Comparison of ENCODE assay signal across 8 mouse cellular contexts in genomic region chrX:73227914-73228605, GRCm38 (mm10). TPM values are rescaled to one million over a fixed set of nuclear protein-coding genes. Genes with fewer than 3 reads are reported as not detected.
DNase-seq lines count a peak whose midpoint lies in the region; ATAC-seq and TF ChIP-seq lines count a peak whose summit lies in the region.

TSS of gene F8a (plus strand) at chrX:73228291.

- peak within 1 kb of the TSS; percentile 75 for H3K4me2 ChIP-seq in heart, embryonic 12.5 days
- H3K4me2 ChIP-seq in kidney, postnatal 0 days (ENCODE audit: low read length), result peak within 1 kb of the TSS; percentile 70
- H3K4me2 ChIP-seq in liver, embryonic 11.5 days, result peak within 1 kb of the TSS; percentile 90
- H3K4me2 ChIP-seq in myocyte (ENCODE audit: low read depth), result peak within 1 kb of the TSS; percentile 55

- peak within 1 kb of the TSS; percentile 26 for H3ac ChIP-seq in myocyte (ENCODE audit: control insufficient read depth, insufficient read length)

- H3K27me3 ChIP-seq in erythroblast, embryonic 14.5 days (ENCODE audit: control insufficient read depth), result peaks cover 14% of the 10 kb centered on the region
- H3K27me3 ChIP-seq in heart, embryonic 12.5 days (replicated peaks), result peaks cover 15% of the 10 kb centered on the region; the same call in 1 of the 2 replicates
- H3K27me3 ChIP-seq in kidney, postnatal 0 days (ENCODE audit: insufficient read depth, low read length), result no peaks in the 10 kb centered on the region
- peaks cover 9% of the 10 kb centered on the region for H3K27me3 ChIP-seq in liver, embryonic 11.5 days (replicated peaks; ENCODE audit: control insufficient read depth, insufficient read depth, low read length)
- H3K27me3 ChIP-seq in myocyte (ENCODE audit: control insufficient read depth, insufficient read depth, insufficient read length), result no peaks in the 10 kb centered on the region

- H3K9me3 ChIP-seq in erythroblast, embryonic 14.5 days (ENCODE audit: control insufficient read depth, low read length), result peaks cover 8% of the 10 kb centered on the region
- no peaks in the 10 kb centered on the region for H3K9me3 ChIP-seq in heart, embryonic 12.5 days (replicated peaks)
- no peaks in the 10 kb centered on the region for H3K9me3 ChIP-seq in kidney, postnatal 0 days (replicated peaks; ENCODE audit: low read length)
- no peaks in the 10 kb centered on the region for H3K9me3 ChIP-seq in liver, embryonic 11.5 days (ENCODE audit: control insufficient read depth, low read length)

- peak within 1 kb of the TSS; percentile 90 for H3K27ac ChIP-seq in heart, embryonic 12.5 days (ENCODE audit: poor library complexity, severe bottlenecking)
- peak within 1 kb of the TSS; percentile 92 for H3K27ac ChIP-seq in kidney, postnatal 0 days
- peak within 1 kb of the TSS; percentile 48 for H3K27ac ChIP-seq in liver, embryonic 11.5 days (ENCODE audit: low read depth, low read length)

- 9% methylated on average over 35 of the region's 39 CpGs for WGBS in heart, embryonic 12.5 days
- 29% methylated on average over 39 of the region's 39 CpGs for WGBS in kidney, postnatal 0 days
- WGBS in liver, embryonic 11.5 days, result 16% methylated on average over 39 of the region's 39 CpGs

- H3K4me1 ChIP-seq in erythroblast, embryonic 14.5 days (ENCODE audit: control insufficient read depth), result peaks cover 12% of the 10 kb centered on the region
- no peaks in the 10 kb centered on the region for H3K4me1 ChIP-seq in heart, embryonic 12.5 days (replicated peaks)
- H3K4me1 ChIP-seq in kidney, postnatal 0 days (replicated peaks; ENCODE audit: insufficient read depth, low read length), result no peaks in the 10 kb centered on the region
- peaks cover 3% of the 10 kb centered on the region; the same call in 1 of the 2 replicates for H3K4me1 ChIP-seq in liver, embryonic 11.5 days (replicated peaks; ENCODE audit: control insufficient read depth, insufficient read depth, low read length)

- H3K9ac ChIP-seq in heart, embryonic 12.5 days, result peak within 1 kb of the TSS; percentile 79
- H3K9ac ChIP-seq in kidney, postnatal 0 days (ENCODE audit: low read depth, low read length), result peak within 1 kb of the TSS; percentile 71
- peak within 1 kb of the TSS; percentile 72 for H3K9ac ChIP-seq in liver, embryonic 11.5 days (ENCODE audit: low read depth, low read length)

- no peaks in the 10 kb centered on the region for H3K36me3 ChIP-seq in erythroblast, embryonic 14.5 days (ENCODE audit: control insufficient read depth)
- no peaks in the 10 kb centered on the region for H3K36me3 ChIP-seq in heart, embryonic 12.5 days
- no peaks in the 10 kb centered on the region for H3K36me3 ChIP-seq in kidney, postnatal 0 days (ENCODE audit: insufficient read depth, low read length)
- H3K36me3 ChIP-seq in liver, embryonic 11.5 days (ENCODE audit: control insufficient read depth, insufficient read depth, low read length), result no peaks in the 10 kb centered on the region
- H3K36me3 ChIP-seq in myocyte (ENCODE audit: control insufficient read depth, insufficient read depth), result no peaks in the 10 kb centered on the region

- TF ChIP-seq CTCF in kidney, postnatal 0 days (IDR thresholded peaks at IDR 0.05; ENCODE audit: low read depth), result no peak

- ATAC-seq in heart, embryonic 12.5 days (ENCODE audit: insufficient number of reproducible peaks, low FRiP score), result peak; percentile 88
- peak; percentile 95 for ATAC-seq in kidney, postnatal 0 days (replicated peaks; ENCODE audit: low FRiP score, low read depth)
- ATAC-seq in liver, embryonic 11.5 days (replicated peaks; ENCODE audit: low FRiP score), result peak; percentile 95

- no peaks in the 10 kb centered on the region for H3K79me2 ChIP-seq in myocyte (ENCODE audit: control insufficient read depth, insufficient read depth)

- peak; percentile 86 for TF ChIP-seq POLR2A in myocyte (IDR thresholded peaks at IDR 0.05; ENCODE audit: insufficient read length, low read depth)

- peak within 1 kb of the TSS; percentile 71 for H3K4me3 ChIP-seq in erythroblast, embryonic 14.5 days (replicated peaks)
- H3K4me3 ChIP-seq in heart, embryonic 12.5 days, result peak within 1 kb of the TSS; percentile 74
- H3K4me3 ChIP-seq in kidney, postnatal 0 days (replicated peaks; ENCODE audit: low read depth, low read length), result peak within 1 kb of the TSS; percentile 59
- peak within 1 kb of the TSS; percentile 66 for H3K4me3 ChIP-seq in liver, embryonic 11.5 days (ENCODE audit: low read depth, low read length)
- H3K4me3 ChIP-seq in myocyte, result peak within 1 kb of the TSS; percentile 20

- peak; percentile 89 for DNase-seq in CD4-positive, CD25-positive, alpha-beta regulatory T cell, adult 2 months (ENCODE audit: low read depth, low spot score)
- peak; percentile 77 for DNase-seq in brain, embryonic 18.5 days (ENCODE audit: low read depth, low spot score)
- peak; percentile 88 for DNase-seq in kidney, postnatal 0 days (ENCODE audit: low spot score)
- DNase-seq in liver, embryonic 11.5 days (ENCODE audit: low spot score), result peak; percentile 77
- peak; percentile 61 to 80 for DNase-seq in spleen, postnatal 4 days (ENCODE audit: low spot score in 2 of 2)

TF ChIP-seq in myocyte, 11 proteins besides CTCF, POLR2A, EP300 and RAD21:
- TF ChIP-seq MYOD1 (IDR thresholded peaks at IDR 0.05; ENCODE audit: control insufficient read depth in 1 of 3, insufficient read length in 2 of 3, low read depth in 2 of 3) (no peak), POLR2AphosphoS2 (IDR thresholded peaks at IDR 0.05; ENCODE audit: insufficient read length, low read depth) (peak; percentile 81), MAX (IDR thresholded peaks at IDR 0.05; ENCODE audit: low read depth) (no peak), TCF12 (IDR thresholded peaks at IDR 0.05; ENCODE audit: insufficient read depth, poor library complexity, severe bottlenecking) (no peak), TCF3 (IDR thresholded peaks at IDR 0.05; ENCODE audit: insufficient read length, low read depth) (no peak), MYOG (IDR thresholded peaks at IDR 0.05; ENCODE audit: control insufficient read depth in 1 of 3, insufficient read depth in 1 of 3, insufficient read length in 2 of 3, low read depth in 2 of 3) (no peak)

RNA-seq across cellular contexts. Expression of gene F8a, which starts in this region (rescaled TPM):
- polyA plus RNA-seq in erythroblast, embryonic 14.5 days (2012), result 0.45 and 0.53 TPM in 2 replicates
- 10.9 and 11.1 TPM in 2 replicates for polyA plus RNA-seq in heart, embryonic 12.5 days (2016; fragmentation: Nextera tagmentation; extraction: Ambion mirVana)
- 15.1 and 16.6 TPM in 2 replicates for polyA plus RNA-seq in kidney, postnatal 0 days (2015; fragmentation: Nextera tagmentation; extraction: Ambion mirVana)
- polyA plus RNA-seq in liver, embryonic 11.5 days (2014; fragmentation: Nextera tagmentation; extraction: Ambion mirVana), result 6.2 and 6.5 TPM in 2 replicates
- polyA plus RNA-seq in myocyte (2012; fragmentation: generic; extraction: Trizol), result 4.5 TPM

Comparison
In these comparisons a context has a peak if more than half of its experiments do, and no peak if none do; other contexts are left out.
1. Peak in every context shown above with its lines: DNase-seq, ATAC-seq, H3K4me3 ChIP-seq and H3K27ac ChIP-seq.
2. H3K4me3 ChIP-seq: peak in every context shown above with its lines; median percentile 74 in heart, embryonic 12.5 days; 71 in erythroblast, embryonic 14.5 days; 66 in liver, embryonic 11.5 days; 59 in kidney, postnatal 0 days; 20 in myocyte.